Mouse (Mus musculus): ENCODE data around the gene Map3k9. TPM values are rescaled to one million over a fixed set of nuclear protein-coding genes. Genes with fewer than 3 reads are reported as not detected.

Map3k9 gene
- total and polyA plus RNA-seq, 2 experiments: 0.07 to 0.09 TPM

DNA sequence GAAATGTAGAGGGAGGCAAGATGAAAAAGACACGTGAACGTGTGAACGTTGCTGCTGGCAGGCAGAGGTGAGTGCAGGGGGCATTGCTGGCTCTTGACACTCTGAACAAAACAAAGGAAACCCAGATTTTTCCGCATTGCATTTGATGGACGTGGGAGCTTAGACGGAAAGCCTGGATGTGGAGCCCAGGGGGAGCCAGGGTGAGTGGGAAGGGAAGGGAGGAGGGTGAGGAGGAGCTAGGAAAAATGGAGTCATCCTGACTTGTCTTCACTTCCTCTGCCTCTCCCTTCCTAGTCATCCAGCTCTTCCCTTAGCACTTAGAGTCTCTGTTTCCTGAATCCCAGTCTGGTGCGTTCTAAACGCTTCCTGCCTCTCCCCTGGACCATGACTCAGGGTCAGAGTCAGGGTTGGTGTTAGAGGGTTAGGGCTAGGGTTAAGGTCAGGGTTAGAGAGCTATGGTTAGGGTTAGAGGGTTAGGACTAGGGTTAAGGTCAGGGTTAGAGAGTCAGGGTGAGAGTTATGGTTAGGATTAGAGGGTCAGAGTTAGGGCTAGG lies 89.7 kb downstream of the Map3k9 start:
- Histone ChIP-seq H3K79me2 (ENCODE audit: control insufficient read depth, insufficient read depth, low read length) (no peaks in the 10 kb centered on the region), H3K4me1 (ENCODE audit: control insufficient read depth, insufficient read depth, low read length) (no peaks in the 10 kb centered on the region), H3K4me3 (ENCODE audit: insufficient read depth, low read depth, low read length) (no peak overlapping the region), H3K27ac (replicated peaks; ENCODE audit: insufficient read depth, low read depth, low read length) (no peak overlapping the region), H3K27me3 (ENCODE audit: control insufficient read depth, insufficient read depth, low read length) (no peaks in the 10 kb centered on the region), H3K36me3 (ENCODE audit: control insufficient read depth, insufficient read depth, low read length) (no peaks in the 10 kb centered on the region), H3K9ac (ENCODE audit: low read depth, low read length) (no peak overlapping the region)
- no peak for DNase-seq (ENCODE audit: extremely low read depth, low read depth, low spot score)
- no peak for TF ChIP-seq POLR2A (IDR thresholded peaks at IDR 0.05; ENCODE audit: extremely low read depth, insufficient read depth, low read length)
- no peak for TF ChIP-seq CTCF (IDR thresholded peaks at IDR 0.05; ENCODE audit: low read depth, low read length)
- 40% methylated on average over 8 of the region's 8 CpGs for WGBS

DNA sequence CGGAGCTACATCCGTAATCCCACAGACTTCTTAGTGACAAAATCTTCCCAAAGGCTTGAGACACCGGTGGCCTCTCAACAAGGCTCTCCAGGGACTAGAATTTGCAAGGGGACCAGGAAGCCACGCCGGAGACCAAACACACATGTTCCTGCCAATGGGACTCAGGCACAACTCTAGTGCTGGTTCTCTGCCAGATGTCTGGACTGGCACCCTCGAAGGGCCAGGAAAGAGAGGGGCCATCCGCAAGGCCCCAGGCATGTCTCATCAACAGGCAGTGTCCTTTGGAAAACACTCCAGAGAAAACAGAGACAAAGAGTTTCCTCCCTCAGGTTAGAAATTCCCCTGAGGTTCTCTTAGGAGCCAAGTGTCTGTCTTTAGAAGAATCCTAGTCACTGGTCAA lies 90.2 kb downstream of the Map3k9 start:
- H3K27ac ChIP-seq (replicated peaks; ENCODE audit: insufficient read depth, low read depth, low read length): no peak overlapping the region
- no peaks in the 10 kb centered on the region for H3K27me3 ChIP-seq (ENCODE audit: control insufficient read depth, insufficient read depth, low read length)
- H3K36me3 ChIP-seq (ENCODE audit: control insufficient read depth, insufficient read depth, low read length): no peaks in the 10 kb centered on the region
- no peak overlapping the region for H3K4me3 ChIP-seq (ENCODE audit: insufficient read depth, low read depth, low read length)
- H3K9ac ChIP-seq (ENCODE audit: low read depth, low read length): no peak overlapping the region
- no peak for TF ChIP-seq POLR2A (IDR thresholded peaks at IDR 0.05; ENCODE audit: extremely low read depth, insufficient read depth, low read length)
- no peak for TF ChIP-seq CTCF (IDR thresholded peaks at IDR 0.05; ENCODE audit: low read depth, low read length)
- 80% methylated on average over 7 of the region's 7 CpGs for WGBS
- no peak for DNase-seq (ENCODE audit: extremely low read depth, low read depth, low spot score)
- H3K79me2 ChIP-seq (ENCODE audit: control insufficient read depth, insufficient read depth, low read length): no peaks in the 10 kb centered on the region
- no peaks in the 10 kb centered on the region for H3K4me1 ChIP-seq (ENCODE audit: control insufficient read depth, insufficient read depth, low read length)

DNA sequence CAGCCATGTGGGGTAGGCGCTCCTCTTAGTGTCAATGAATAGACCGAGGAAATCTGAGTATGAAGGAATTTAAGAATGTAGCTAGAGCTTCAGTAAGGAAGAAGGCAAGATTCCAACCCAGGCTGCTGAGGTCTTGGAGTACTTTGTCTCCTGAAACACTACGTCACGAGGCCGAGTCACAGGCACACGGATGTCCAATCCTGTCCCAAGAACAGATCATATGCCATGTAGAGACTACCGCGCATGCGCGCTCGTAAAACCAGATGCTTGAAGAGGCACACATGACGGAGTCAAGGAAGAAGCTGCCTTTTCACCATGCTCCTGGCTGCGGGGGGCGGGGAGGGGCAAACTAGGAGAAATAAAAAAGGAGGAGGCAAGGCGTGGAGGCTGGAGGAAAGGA lies 90.9 kb downstream of the Map3k9 start:
- no peak overlapping the region for H3K4me3 ChIP-seq (ENCODE audit: insufficient read depth, low read depth, low read length)
- no peak overlapping the region for H3K9ac ChIP-seq (ENCODE audit: low read depth, low read length)
- no peaks in the 10 kb centered on the region for H3K4me1 ChIP-seq (ENCODE audit: control insufficient read depth, insufficient read depth, low read length)
- no peak overlapping the region for H3K27ac ChIP-seq (replicated peaks; ENCODE audit: insufficient read depth, low read depth, low read length)
- H3K27me3 ChIP-seq (ENCODE audit: control insufficient read depth, insufficient read depth, low read length): no peaks in the 10 kb centered on the region
- no peaks in the 10 kb centered on the region for H3K79me2 ChIP-seq (ENCODE audit: control insufficient read depth, insufficient read depth, low read length)
- DNase-seq (ENCODE audit: extremely low read depth, low read depth, low spot score): no peak
- WGBS: 95% methylated on average over 15 of the region's 15 CpGs
- TF ChIP-seq CTCF (IDR thresholded peaks at IDR 0.05; ENCODE audit: low read depth, low read length): no peak
- no peak for TF ChIP-seq POLR2A (IDR thresholded peaks at IDR 0.05; ENCODE audit: extremely low read depth, insufficient read depth, low read length)
- H3K36me3 ChIP-seq (ENCODE audit: control insufficient read depth, insufficient read depth, low read length): no peaks in the 10 kb centered on the region

DNA sequence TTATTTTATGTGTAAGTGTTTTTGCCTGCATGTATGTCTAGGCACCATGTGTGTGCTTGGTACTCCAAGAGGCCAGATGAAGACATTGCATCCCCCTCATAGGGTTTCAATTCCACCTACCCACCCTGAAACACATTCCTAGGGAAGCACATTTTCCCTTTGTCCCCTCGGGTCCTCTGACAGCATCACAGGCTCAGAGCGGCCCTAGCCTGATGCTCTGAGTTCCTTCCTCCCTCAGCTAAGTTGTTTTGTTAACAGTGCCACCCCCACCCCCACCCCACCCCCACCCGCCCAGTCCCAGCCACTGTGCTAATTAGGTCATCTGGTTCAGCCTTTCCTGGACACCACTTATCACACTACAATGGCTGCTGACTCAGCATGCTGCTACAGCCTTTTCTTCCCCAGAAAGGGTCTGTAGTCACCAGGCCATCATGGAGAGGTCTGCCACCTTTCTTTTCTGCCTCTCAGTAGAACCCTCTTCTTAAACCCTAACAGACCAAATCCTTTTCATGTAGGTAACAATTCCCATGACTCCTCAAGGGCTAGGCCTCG lies 91.4 kb downstream of the Map3k9 start:
- Histone ChIP-seq H3K4me1 (ENCODE audit: control insufficient read depth, insufficient read depth, low read length) (no peaks in the 10 kb centered on the region), H3K27me3 (ENCODE audit: control insufficient read depth, insufficient read depth, low read length) (no peaks in the 10 kb centered on the region), H3K4me3 (ENCODE audit: insufficient read depth, low read depth, low read length) (no peak overlapping the region), H3K9ac (ENCODE audit: low read depth, low read length) (no peak overlapping the region), H3K27ac (replicated peaks; ENCODE audit: insufficient read depth, low read depth, low read length) (no peak overlapping the region), H3K36me3 (ENCODE audit: control insufficient read depth, insufficient read depth, low read length) (no peaks in the 10 kb centered on the region), H3K79me2 (ENCODE audit: control insufficient read depth, insufficient read depth, low read length) (no peaks in the 10 kb centered on the region)
- 71% methylated on average over 4 of the region's 4 CpGs for whole genome bisulfite sequencing
- no peak for DNase-seq (ENCODE audit: extremely low read depth, low read depth, low spot score)
- no peak for TF ChIP-seq POLR2A (IDR thresholded peaks at IDR 0.05; ENCODE audit: extremely low read depth, insufficient read depth, low read length)

DNA sequence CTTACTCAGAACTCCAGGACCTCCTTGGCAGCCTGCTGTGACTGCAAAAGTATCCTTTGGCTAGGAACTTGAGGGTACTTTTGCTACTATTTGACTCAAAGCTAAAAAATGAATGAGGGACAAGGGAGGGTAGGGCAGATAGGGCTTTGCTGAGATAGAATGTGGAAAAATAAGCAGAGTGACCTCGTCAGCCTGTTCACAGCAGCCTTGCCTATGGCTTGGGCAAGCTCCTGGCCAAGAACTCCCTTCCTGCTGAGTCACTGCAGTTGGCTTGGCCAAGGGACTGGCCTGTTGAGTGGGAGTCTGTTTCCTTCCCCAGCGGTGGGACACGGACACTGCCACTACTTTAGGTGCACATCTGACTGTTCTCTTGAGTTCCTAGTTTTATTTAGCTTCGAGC lies 92.4 kb downstream of the Map3k9 start:
- DNase-seq (ENCODE audit: extremely low read depth, low read depth, low spot score): no peak
- TF ChIP-seq CTCF (IDR thresholded peaks at IDR 0.05; ENCODE audit: low read depth, low read length): no peak
- no peak for TF ChIP-seq POLR2A (IDR thresholded peaks at IDR 0.05; ENCODE audit: extremely low read depth, insufficient read depth, low read length)
- 84% methylated on average over 4 of the region's 4 CpGs for WGBS

DNA sequence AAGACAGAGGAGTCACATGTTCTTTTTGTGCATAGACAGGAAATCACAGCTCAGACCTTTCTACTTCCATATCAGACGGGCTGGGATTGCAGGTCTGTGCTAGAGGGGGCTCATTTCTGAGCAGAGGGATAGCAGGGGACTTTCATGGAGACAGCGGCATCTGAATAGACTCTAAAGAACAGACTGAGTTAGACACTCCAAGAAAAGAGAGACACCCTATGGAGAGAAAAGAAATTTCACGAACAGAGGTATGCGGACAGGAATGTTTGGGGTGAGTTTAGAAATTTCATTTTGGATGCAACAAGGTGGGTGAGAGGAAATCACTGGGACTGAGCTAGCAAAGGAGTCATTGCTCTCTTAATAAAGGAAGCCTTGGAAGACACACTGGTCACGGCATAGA lies 93.1 kb downstream of the Map3k9 start:
- DNase-seq (ENCODE audit: extremely low read depth, low read depth, low spot score): no peak
- TF ChIP-seq CTCF (IDR thresholded peaks at IDR 0.05; ENCODE audit: low read depth, low read length) (no peak), POLR2A (IDR thresholded peaks at IDR 0.05; ENCODE audit: extremely low read depth, insufficient read depth, low read length) (no peak)
- Histone ChIP-seq H3K9ac (ENCODE audit: low read depth, low read length) (no peak overlapping the region), H3K27me3 (ENCODE audit: control insufficient read depth, insufficient read depth, low read length) (no peaks in the 10 kb centered on the region), H3K4me1 (ENCODE audit: control insufficient read depth, insufficient read depth, low read length) (no peaks in the 10 kb centered on the region), H3K4me3 (ENCODE audit: insufficient read depth, low read depth, low read length) (no peak overlapping the region), H3K36me3 (ENCODE audit: control insufficient read depth, insufficient read depth, low read length) (no peaks in the 10 kb centered on the region), H3K79me2 (ENCODE audit: control insufficient read depth, insufficient read depth, low read length) (no peaks in the 10 kb centered on the region), H3K27ac (replicated peaks; ENCODE audit: insufficient read depth, low read depth, low read length) (no peak overlapping the region)
- 88% methylated on average over 5 of the region's 5 CpGs for WGBS

More for the DNA sequence above, 92.4 kb downstream of the Map3k9 start:
- no peaks in the 10 kb centered on the region for H3K36me3 ChIP-seq (ENCODE audit: control insufficient read depth, insufficient read depth, low read length)
- no peaks in the 10 kb centered on the region for H3K4me1 ChIP-seq (ENCODE audit: control insufficient read depth, insufficient read depth, low read length)
- no peaks in the 10 kb centered on the region for H3K27me3 ChIP-seq (ENCODE audit: control insufficient read depth, insufficient read depth, low read length)
- H3K4me3 ChIP-seq (ENCODE audit: insufficient read depth, low read depth, low read length): no peak overlapping the region
- H3K79me2 ChIP-seq (ENCODE audit: control insufficient read depth, insufficient read depth, low read length): no peaks in the 10 kb centered on the region
- H3K9ac ChIP-seq (ENCODE audit: low read depth, low read length): no peak overlapping the region
- no peak overlapping the region for H3K27ac ChIP-seq (replicated peaks; ENCODE audit: insufficient read depth, low read depth, low read length)
